Mouse (Mus musculus) forebrain, postnatal 0 days (tissue): ENCODE measurements around the gene Mrpl55. TPM values are rescaled to one million over a fixed set of nuclear protein-coding genes. Genes with fewer than 3 reads are reported as not detected.

Source experiments
- ATAC-seq: fragments of 200-750 bp; cut with Nextera tagmentation; 2 replicates; pipeline ENCODE4 v1.8.0; 2017; ENCODE audit warnings: mild to moderate bottlenecking, moderate library complexity
- DNase-seq: peaks from one replicate; pipeline ENCODE4 v3.0.0-alpha.2; 2015
- H3K27ac ChIP-seq: fragments of 300-500 bp; sonication (generic); 2 replicates; pipeline ENCODE4 v1.5.1; 2014; ENCODE audit warnings: low read depth, mild to moderate bottlenecking, antibody characterized with exemption, low read length, moderate library complexity, mixed read lengths
- H3K27me3 ChIP-seq: fragments of 300-500 bp; sonication (generic); 2 replicates; pipeline ENCODE4 v1.6.1; 2014; ENCODE audit warnings: mild to moderate bottlenecking, low read length, mixed read lengths; ENCODE audit not compliant: insufficient read depth
- H3K36me3 ChIP-seq: fragments of 300-500 bp; sonication (generic); 2 replicates; pipeline ENCODE4 v1.6.1; 2014; ENCODE audit warnings: mild to moderate bottlenecking, moderate library complexity; ENCODE audit not compliant: insufficient read depth
- H3K4me1 ChIP-seq: fragments of 300-500 bp; sonication (generic); 2 replicates; pipeline ENCODE4 v1.6.1; 2014; ENCODE audit warnings: antibody characterized with exemption; ENCODE audit not compliant: insufficient read depth
- H3K4me2 ChIP-seq: fragments of 300-500 bp; sonication (generic); 2 replicates; pipeline ENCODE4 v1.6.1; 2014; ENCODE audit warnings: low read depth, mild to moderate bottlenecking, moderate library complexity
- H3K4me3 ChIP-seq: fragments of 300-500 bp; sonication (generic); 2 replicates; pipeline ENCODE4 v1.5.1; 2014; ENCODE audit warnings: low read depth, low read length, mixed read lengths
- H3K9ac ChIP-seq: fragments of 300-500 bp; sonication (generic); 2 replicates; pipeline ENCODE4 v1.6.1; 2014; ENCODE audit warnings: mild to moderate bottlenecking
- H3K9me3 ChIP-seq: fragments of 300-500 bp; sonication (generic); 2 replicates; pipeline ENCODE4 v1.6.1; 2016; ENCODE audit warnings: low read length
- CTCF ChIP-seq: sonication (generic); IDR thresholded peaks from 2 replicates; pipeline ENCODE4 v1.5.1; 2016; ENCODE audit warnings: antibody characterized with exemption, control low read depth, low read depth
- WGBS: fragments of 180-500 bp; shearing (Covaris S2); extraction: QIAGEN DNeasy Blood & Tissue Kit; methylation state at CpG from one replicate; pipeline ENCODE4 v1.1.7; 2014; 5-methylcytosine and 5-hydroxymethylcytosine counted together
- polyA plus RNA-seq: library from polyadenylated mRNA; unstranded; fragments of >200 nt; fragmentation: Nextera tagmentation; extraction: Ambion mirVana; gene quantifications from 2 replicates; pipeline ENCODE4 v1.2.1, GENCODE M21; 2015
- total RNA-seq: library from RNA; depleted of rRNA; stranded (reverse); fragments of >200 nt; gene quantifications from 2 replicates; pipeline ENCODE4 v1.2.3, GENCODE M21; 2014; rRNA removed

Mrpl55 gene
- total and polyA plus RNA-seq, 2 experiments from 2014 or later = 45.2 to 124 TPM

DNA sequence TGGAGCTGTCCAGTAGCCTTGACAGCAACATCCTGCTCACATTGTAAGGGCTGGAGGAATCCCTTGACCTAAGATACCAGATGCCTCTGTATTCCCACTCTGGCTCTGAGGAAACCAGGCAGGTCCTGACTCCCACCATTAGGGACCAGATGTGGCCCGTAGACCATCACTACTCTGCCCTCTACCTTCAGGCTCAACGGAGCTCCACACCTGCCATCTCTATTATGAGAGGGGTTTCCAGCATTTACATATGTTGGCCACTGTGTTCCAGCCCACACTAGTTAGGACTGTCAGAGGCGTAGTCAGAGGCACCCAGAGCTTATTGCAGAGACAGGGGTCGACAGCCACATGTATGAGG is 37.1 kb downstream of the Mrpl55 start:
- Histone ChIP-seq H3K9me3 (no peaks in the 10 kb centered on the region), H3K4me2 (no peak overlapping the region), H3K27ac (no peak overlapping the region), H3K36me3 (no peaks in the 10 kb centered on the region), H3K27me3 (no peaks in the 10 kb centered on the region), H3K4me1 (no peaks in the 10 kb centered on the region), H3K9ac (no peak overlapping the region), H3K4me3 (no peak overlapping the region)
- WGBS = 61% methylated on average over 4 of the region's 4 CpGs
- ATAC-seq = no peak
- DNase-seq = no peak
- TF ChIP-seq CTCF = no peak

DNA sequence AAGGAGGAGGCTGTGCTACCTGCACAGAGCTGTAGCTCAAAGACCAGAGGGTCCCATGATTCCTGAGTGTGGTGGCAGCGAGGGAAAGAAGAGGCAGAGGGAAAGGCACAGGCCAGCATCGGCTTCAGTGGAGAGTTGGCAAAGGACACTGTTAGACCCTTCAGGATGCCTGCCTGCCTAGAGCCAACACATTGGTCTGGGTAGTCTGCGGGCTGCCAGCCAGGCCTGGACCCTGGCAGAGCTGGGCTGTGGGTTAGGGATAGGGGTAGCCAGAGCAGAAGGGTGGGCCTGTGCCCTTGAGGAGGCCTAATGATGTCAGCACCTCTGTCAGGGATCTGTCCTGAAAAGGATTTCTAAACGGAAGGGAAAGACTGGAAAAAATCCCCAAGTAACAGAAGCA is 37.5 kb downstream of the Mrpl55 start:
- H3K4me3 ChIP-seq = no peak overlapping the region
- no peaks in the 10 kb centered on the region for H3K9me3 ChIP-seq
- no peaks in the 10 kb centered on the region for H3K4me1 ChIP-seq
- TF ChIP-seq CTCF = no peak
- no peak overlapping the region for H3K9ac ChIP-seq
- 59% methylated on average over 4 of the region's 4 CpGs for WGBS
- H3K36me3 ChIP-seq = no peaks in the 10 kb centered on the region
- H3K4me2 ChIP-seq = no peak overlapping the region
- ATAC-seq (no peak), DNase-seq (no peak)
- no peak overlapping the region for H3K27ac ChIP-seq
- no peaks in the 10 kb centered on the region for H3K27me3 ChIP-seq

DNA sequence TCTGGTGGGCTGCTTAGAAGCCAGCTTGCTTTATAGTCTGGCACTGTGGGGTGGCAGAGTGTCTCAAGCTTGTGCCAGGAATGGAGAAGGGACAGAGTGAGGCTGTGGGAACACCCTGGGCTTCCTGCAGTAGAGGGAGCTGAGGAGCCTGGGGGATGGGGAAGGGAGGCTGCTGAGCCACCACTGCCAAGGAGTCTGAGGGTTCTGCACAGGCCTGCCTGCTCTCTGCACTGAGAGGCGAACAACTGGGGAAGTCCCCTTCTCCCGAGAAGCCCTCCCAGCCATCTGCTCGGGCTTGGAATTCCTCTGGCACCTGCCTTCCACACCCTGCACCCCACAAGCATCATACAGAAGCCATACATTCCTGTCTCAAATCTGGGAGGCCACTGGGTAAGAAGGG is 39.6 kb downstream of the Mrpl55 start:
- Histone ChIP-seq H3K4me1 (no peaks in the 10 kb centered on the region), H3K36me3 (no peaks in the 10 kb centered on the region), H3K9ac (no peak overlapping the region), H3K27ac (no peak overlapping the region), H3K9me3 (no peaks in the 10 kb centered on the region), H3K4me2 (no peak overlapping the region), H3K4me3 (no peak overlapping the region), H3K27me3 (no peaks in the 10 kb centered on the region)
- no peak for TF ChIP-seq CTCF
- DNase-seq (no peak), ATAC-seq (peak; percentile 45)
- WGBS = 33% methylated on average over 3 of the region's 3 CpGs

DNA sequence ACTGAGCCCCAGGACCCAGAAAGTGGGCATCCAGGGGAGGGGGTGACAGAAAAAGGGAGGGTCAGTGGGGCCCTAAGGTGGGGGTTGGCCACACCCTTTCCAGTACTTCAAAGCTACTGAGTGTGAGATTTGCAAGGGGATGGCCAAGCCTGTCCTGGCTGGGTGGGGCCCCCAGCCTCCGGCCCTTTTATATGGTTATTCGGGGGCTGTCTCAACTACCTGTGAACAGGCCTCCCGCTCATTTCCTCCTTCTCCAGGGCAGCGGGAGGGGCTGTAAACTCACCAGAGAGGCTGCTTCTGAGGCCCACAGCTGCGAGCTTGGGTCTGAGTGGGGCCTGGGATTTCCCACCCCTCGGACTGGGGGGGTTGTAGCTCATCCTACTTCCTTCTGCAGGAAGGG is 41.6 kb downstream of the Mrpl55 start:
- Histone ChIP-seq H3K4me3 (no peak overlapping the region), H3K9me3 (no peaks in the 10 kb centered on the region), H3K4me2 (no peak overlapping the region), H3K9ac (no peak overlapping the region), H3K4me1 (no peaks in the 10 kb centered on the region), H3K36me3 (no peaks in the 10 kb centered on the region), H3K27me3 (no peaks in the 10 kb centered on the region), H3K27ac (no peak overlapping the region)
- WGBS = 56% methylated on average over 6 of the region's 6 CpGs
- no peak for DNase-seq
- TF ChIP-seq CTCF = no peak
- ATAC-seq = no peak

DNA sequence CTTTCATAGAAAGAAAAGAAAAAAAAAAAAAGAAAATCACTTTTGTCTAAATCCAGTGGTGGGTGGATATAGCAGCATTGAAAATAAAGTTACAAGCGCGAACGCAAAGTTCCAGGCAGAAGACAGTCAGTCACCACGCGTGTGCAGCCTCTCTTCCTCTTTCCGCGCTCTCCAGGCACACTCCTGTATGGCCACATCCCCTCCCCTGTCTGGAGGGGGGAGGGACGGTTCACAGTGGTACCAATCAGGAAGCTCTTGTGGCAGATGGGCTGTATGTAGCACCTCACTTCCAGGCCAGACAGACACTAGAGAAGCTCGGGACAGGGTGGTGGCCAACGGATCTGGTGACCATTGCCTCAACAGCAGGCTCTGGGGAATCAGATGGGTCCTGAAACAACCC is 45.8 kb downstream of the Mrpl55 start:
- ATAC-seq = no peak
- Histone ChIP-seq H3K27me3 (no peaks in the 10 kb centered on the region), H3K9me3 (no peaks in the 10 kb centered on the region), H3K4me2 (no peak overlapping the region), H3K4me1 (no peaks in the 10 kb centered on the region), H3K9ac (no peak overlapping the region), H3K4me3 (no peak overlapping the region), H3K36me3 (no peaks in the 10 kb centered on the region), H3K27ac (no peak overlapping the region)
- TF ChIP-seq CTCF = no peak
- 70% methylated on average over 10 of the region's 10 CpGs for WGBS
- DNase-seq = no peak

Other genes starting within 250 kb of the Mrpl55 start
- gene Hist3h2a, start 247.8 kb upstream of the Mrpl55 start, total RNA-seq = 181 and 199 TPM in 2 replicates
- 58.0 and 58.7 TPM in 2 replicates for gene Hist3h2a, start 247.8 kb upstream of the Mrpl55 start, polyA plus RNA-seq
- gene Trim17, start 247.8 kb upstream of the Mrpl55 start, total RNA-seq = 3.4 and 4.0 TPM in 2 replicates
- 0.65 TPM in 2 replicates for gene Trim17, start 247.8 kb upstream of the Mrpl55 start, polyA plus RNA-seq
- gene Trim11, start 224.4 kb upstream of the Mrpl55 start, total RNA-seq = 29.2 and 31.9 TPM in 2 replicates
- gene Trim11, start 224.4 kb upstream of the Mrpl55 start, polyA plus RNA-seq = 13.5 and 16.0 TPM in 2 replicates
- 1.5 and 1.7 TPM in 2 replicates for gene Obscn, start 66.1 kb upstream of the Mrpl55 start, total RNA-seq
- gene Obscn, start 66.1 kb upstream of the Mrpl55 start, polyA plus RNA-seq = 0.23 and 0.31 TPM in 2 replicates
- gene Iba57, start 38.7 kb upstream of the Mrpl55 start, total RNA-seq = 11.2 and 13.8 TPM in 2 replicates
- 10.8 and 11.1 TPM in 2 replicates for gene Iba57, start 38.7 kb upstream of the Mrpl55 start, polyA plus RNA-seq
- gene Gjc2, start 19.3 kb upstream of the Mrpl55 start, total RNA-seq = 0.76 and 1.2 TPM in 2 replicates
- 0.19 and 0.31 TPM in 2 replicates for gene Gjc2, start 19.3 kb upstream of the Mrpl55 start, polyA plus RNA-seq
- 122 and 157 TPM in 2 replicates for gene Guk1, start 10.3 kb upstream of the Mrpl55 start, total RNA-seq
- 274 and 284 TPM in 2 replicates for gene Guk1, start 10.3 kb upstream of the Mrpl55 start, polyA plus RNA-seq
- 5.2 and 6.9 TPM in 2 replicates for gene 2310033P09Rik, start 5.8 kb downstream of the Mrpl55 start, total RNA-seq
- 22.2 and 27.6 TPM in 2 replicates for gene 2310033P09Rik, start 5.8 kb downstream of the Mrpl55 start, polyA plus RNA-seq
- 355 and 372 TPM in 2 replicates for gene Arf1, start 25.8 kb downstream of the Mrpl55 start, total RNA-seq
- 685 and 714 TPM in 2 replicates for gene Arf1, start 25.8 kb downstream of the Mrpl55 start, polyA plus RNA-seq
- 0.31 and 0.52 TPM in 2 replicates for gene Wnt3a, start 88.3 kb downstream of the Mrpl55 start, total RNA-seq
- gene Wnt3a, start 88.3 kb downstream of the Mrpl55 start, polyA plus RNA-seq = 0.19 and 0.29 TPM in 2 replicates
- gene Wnt9a, start 104.4 kb downstream of the Mrpl55 start, total RNA-seq = 1.9 and 5.6 TPM in 2 replicates
- 2.1 and 2.6 TPM in 2 replicates for gene Wnt9a, start 104.4 kb downstream of the Mrpl55 start, polyA plus RNA-seq
- not detected in 2 replicates for gene Prss38, start 173.2 kb downstream of the Mrpl55 start, total RNA-seq
- gene Prss38, start 173.2 kb downstream of the Mrpl55 start, polyA plus RNA-seq = 0.12 TPM in 1 of 2 replicates, not detected in the other
- gene Jmjd4, start 247.6 kb downstream of the Mrpl55 start, total RNA-seq = 26.5 and 27.7 TPM in 2 replicates
- gene Jmjd4, start 247.6 kb downstream of the Mrpl55 start, polyA plus RNA-seq = 14.2 and 17.0 TPM in 2 replicates
- gene Snap47, start 248.7 kb downstream of the Mrpl55 start, total RNA-seq = 369 and 373 TPM in 2 replicates
- gene Snap47, start 248.7 kb downstream of the Mrpl55 start, polyA plus RNA-seq = 488 and 507 TPM in 2 replicates